Mouse (Mus musculus) liver, embryonic 16.5 days (tissue): ENCODE results near the gene Olfr1318. TPM values are rescaled to one million over a fixed set of nuclear protein-coding genes. Genes with fewer than 3 reads are reported as not detected.

Source experiments
- ATAC-seq: fragments of 200-750 bp; cut with Nextera tagmentation; 2 replicates; pipeline ENCODE4 v1.8.0; 2017; ENCODE audit warnings: low read depth, mild to moderate bottlenecking, moderate number of reproducible peaks, moderate library complexity
- H3K27ac ChIP-seq: fragments of 300-500 bp; sonication (generic); 2 replicates; pipeline ENCODE4 v1.5.1; 2014; ENCODE audit warnings: mild to moderate bottlenecking, low read length
- H3K27me3 ChIP-seq: fragments of 300-500 bp; sonication (generic); 2 replicates; pipeline ENCODE4 v1.6.1; 2014; ENCODE audit warnings: low read depth, low read length, mixed read lengths; ENCODE audit not compliant: control insufficient read depth, insufficient read depth
- H3K36me3 ChIP-seq: fragments of 300-500 bp; sonication (generic); 2 replicates; pipeline ENCODE4 v1.6.1; 2014; ENCODE audit warnings: mild to moderate bottlenecking; ENCODE audit not compliant: control insufficient read depth, insufficient read depth
- H3K4me1 ChIP-seq: fragments of 300-500 bp; sonication (generic); 2 replicates; pipeline ENCODE4 v1.6.1; 2014; ENCODE audit warnings: low read depth, low read length, mixed read lengths; ENCODE audit not compliant: control insufficient read depth
- H3K4me2 ChIP-seq: fragments of 300-500 bp; sonication (generic); 2 replicates; pipeline ENCODE4 v1.6.1; 2014; ENCODE audit warnings: low read depth, low read length, mixed read lengths
- H3K4me3 ChIP-seq: fragments of 300-500 bp; sonication (generic); 2 replicates; pipeline ENCODE4 v1.5.1; 2014; ENCODE audit warnings: low read depth, mild to moderate bottlenecking, low read length
- H3K9ac ChIP-seq: fragments of 300-500 bp; sonication (generic); 2 replicates; pipeline ENCODE4 v1.6.1; 2014; ENCODE audit warnings: low read depth, low read length
- H3K9me3 ChIP-seq: fragments of 300-500 bp; sonication (generic); replicated peaks from 2 replicates; pipeline ENCODE4 v1.6.1; 2016; ENCODE audit warnings: low read length; ENCODE audit not compliant: control insufficient read depth
- WGBS: fragments of 180-500 bp; shearing (Covaris S2); extraction: QIAGEN DNeasy Blood & Tissue Kit; methylation state at CpG from one replicate; pipeline ENCODE4 v1.1.7; 2014; ENCODE audit not compliant: insufficient replicate concordance; 5-methylcytosine and 5-hydroxymethylcytosine counted together
- polyA plus RNA-seq: library from polyadenylated mRNA; unstranded; fragments of >200 nt; fragmentation: Nextera tagmentation; extraction: Ambion mirVana; gene quantifications from 2 replicates; pipeline ENCODE4 v1.2.1, GENCODE M21; 2015

Gene Olfr1318
- polyA plus RNA-seq = not detected in 2 replicates

- no peaks in the 10 kb centered on the region for H3K27me3 ChIP-seq
- no peak for ATAC-seq
- no peaks in the 10 kb centered on the region for H3K36me3 ChIP-seq
- H3K27ac ChIP-seq = no peak within 1 kb of the TSS
- H3K9me3 ChIP-seq = no peaks in the 10 kb centered on the region
- no peak within 1 kb of the TSS for H3K4me3 ChIP-seq
- no peak within 1 kb of the TSS for H3K9ac ChIP-seq
- no peak within 1 kb of the TSS for H3K4me2 ChIP-seq
- no peaks in the 10 kb centered on the region for H3K4me1 ChIP-seq
These were observed at the start of gene Olfr1318 for GRCm38 (mm10) chr2:112153898-112154297. Gene Olfr1318, plus strand, starts transcription at chr2:112154198.

GRCm38 (mm10) chr2:112115340-112115739, 38.7 kb upstream of the Olfr1318 start, which contains the start of gene Olfr1315-ps1:
Gene Olfr1315-ps1, minus strand, starts transcription at chr2:112115440.
- Histone ChIP-seq H3K27ac (no peak within 1 kb of the TSS), H3K36me3 (no peaks in the 10 kb centered on the region), H3K9ac (no peak within 1 kb of the TSS), H3K27me3 (no peaks in the 10 kb centered on the region), H3K4me1 (no peaks in the 10 kb centered on the region), H3K9me3 (no peaks in the 10 kb centered on the region), H3K4me2 (no peak within 1 kb of the TSS), H3K4me3 (no peak within 1 kb of the TSS)
- ATAC-seq = no peak
- 47% methylated on average over 1 of the region's 1 CpGs for WGBS

GRCm38 (mm10) chr2:112134877-112135276, 19.1 kb upstream of the Olfr1318 start, which contains the start of gene Olfr1316:
Gene Olfr1316, minus strand, starts transcription at chr2:112134977.
- no peak within 1 kb of the TSS for H3K4me2 ChIP-seq
- no peak within 1 kb of the TSS for H3K9ac ChIP-seq
- H3K9me3 ChIP-seq = no peaks in the 10 kb centered on the region
- H3K27ac ChIP-seq = no peak within 1 kb of the TSS
- 72% methylated on average over 2 of the region's 2 CpGs for WGBS
- no peaks in the 10 kb centered on the region for H3K4me1 ChIP-seq
- H3K4me3 ChIP-seq = no peak within 1 kb of the TSS
- no peaks in the 10 kb centered on the region for H3K27me3 ChIP-seq
- H3K36me3 ChIP-seq = no peaks in the 10 kb centered on the region
- ATAC-seq = no peak

- Histone ChIP-seq H3K27ac (no peak within 1 kb of the TSS), H3K36me3 (no peaks in the 10 kb centered on the region), H3K27me3 (no peaks in the 10 kb centered on the region), H3K9ac (no peak within 1 kb of the TSS), H3K4me1 (no peaks in the 10 kb centered on the region), H3K9me3 (no peaks in the 10 kb centered on the region), H3K4me2 (no peak within 1 kb of the TSS), H3K4me3 (no peak within 1 kb of the TSS)
- 46% methylated on average over 2 of the region's 2 CpGs for WGBS
- no peak for ATAC-seq
These were observed 14.0 kb upstream of the Olfr1318 start, which contains the start of gene Olfr1317 for GRCm38 (mm10) chr2:112140029-112140428. Gene Olfr1317, plus strand, starts transcription at chr2:112140329.

- no peak for ATAC-seq
- H3K9ac ChIP-seq = no peak overlapping the region
These were observed 42.9 kb downstream of the Olfr1318 start for GRCm38 (mm10) chr2:112196859-112197258.

GRCm38 (mm10) chr2:112203056-112203455, 49.1 kb downstream of the Olfr1318 start:
- no peaks in the 10 kb centered on the region for H3K27me3 ChIP-seq
- H3K9ac ChIP-seq = no peak overlapping the region
- H3K36me3 ChIP-seq = no peaks in the 10 kb centered on the region
- H3K4me2 ChIP-seq = no peak overlapping the region
- H3K9me3 ChIP-seq = no peaks in the 10 kb centered on the region
- H3K27ac ChIP-seq = no peak overlapping the region
- no peak overlapping the region for H3K4me3 ChIP-seq
- WGBS = 63% methylated on average over 6 of the region's 6 CpGs
- ATAC-seq = no peak
- H3K4me1 ChIP-seq = no peaks in the 10 kb centered on the region

More at GRCm38 (mm10) chr2:112196859-112197258, 42.9 kb downstream of the Olfr1318 start:
- no peaks in the 10 kb centered on the region for H3K9me3 ChIP-seq
- H3K27ac ChIP-seq = no peak overlapping the region
- H3K36me3 ChIP-seq = no peaks in the 10 kb centered on the region
- H3K4me3 ChIP-seq = no peak overlapping the region
- no peak overlapping the region for H3K4me2 ChIP-seq
- 2% methylated on average over 2 of the region's 2 CpGs for WGBS
- no peaks in the 10 kb centered on the region for H3K4me1 ChIP-seq
- no peaks in the 10 kb centered on the region for H3K27me3 ChIP-seq

Other genes starting within 250 kb of the Olfr1318 start
- not detected in 2 replicates for gene Olfr1306, start 237.9 kb upstream of the Olfr1318 start, polyA plus RNA-seq
- gene Olfr1307, start 204.8 kb upstream of the Olfr1318 start, polyA plus RNA-seq = not detected in 2 replicates
- not detected in 2 replicates for gene Olfr1308, start 189.3 kb upstream of the Olfr1318 start, polyA plus RNA-seq
- gene Olfr1309, start 163.9 kb upstream of the Olfr1318 start, polyA plus RNA-seq = not detected in 2 replicates
- not detected in 2 replicates for gene Olfr1310, start 141.5 kb upstream of the Olfr1318 start, polyA plus RNA-seq
- not detected in 2 replicates for gene Olfr1311, start 129.8 kb upstream of the Olfr1318 start, polyA plus RNA-seq
- gene Olfr1312, start 104.0 kb upstream of the Olfr1318 start, polyA plus RNA-seq = not detected in 2 replicates
- not detected in 2 replicates for gene Olfr1313, start 76.4 kb upstream of the Olfr1318 start, polyA plus RNA-seq
- gene Olfr1314, start 57.4 kb upstream of the Olfr1318 start, polyA plus RNA-seq = not detected in 2 replicates
- not detected in 2 replicates for gene Olfr1315-ps1, start 38.8 kb upstream of the Olfr1318 start, polyA plus RNA-seq
- gene Olfr1316, start 19.2 kb upstream of the Olfr1318 start, polyA plus RNA-seq = not detected in 2 replicates
- not detected in 2 replicates for gene Olfr1317, start 13.9 kb upstream of the Olfr1318 start, polyA plus RNA-seq
- 1.5 and 2.2 TPM in 2 replicates for gene Lpcat4, start 85.3 kb downstream of the Olfr1318 start, polyA plus RNA-seq
- not detected in 2 replicates for gene Nutm1, start 105.1 kb downstream of the Olfr1318 start, polyA plus RNA-seq
- gene Nop10, start 107.7 kb downstream of the Olfr1318 start, polyA plus RNA-seq = 102 and 116 TPM in 2 replicates
- gene Slc12a6, start 111.6 kb downstream of the Olfr1318 start, polyA plus RNA-seq = 4.4 and 5.3 TPM in 2 replicates
- gene Gm21985, start 112.1 kb downstream of the Olfr1318 start, polyA plus RNA-seq = not detected in 2 replicates
- gene Emc4, start 213.8 kb downstream of the Olfr1318 start, polyA plus RNA-seq = 40.0 and 40.7 TPM in 2 replicates
- 14.4 and 17.1 TPM in 2 replicates for gene Katnbl1, start 225.0 kb downstream of the Olfr1318 start, polyA plus RNA-seq